Mouse (Mus musculus) embryonic fibroblast, embryonic 13.5 days (primary cell): ENCODE measurements around the gene Pdap1.

Experiments used
- CTCF ChIP-seq: IDR thresholded peaks from 2 replicates; pipeline ENCODE4 v1.5.1; 2011; ENCODE audit warnings: mild to moderate bottlenecking, control low read depth, low read length, moderate library complexity, borderline replicate concordance; ENCODE audit not compliant: insufficient read depth
- POLR2A ChIP-seq: IDR thresholded peaks from 2 replicates; pipeline ENCODE4 v1.6.1; 2011; ENCODE audit warnings: low read depth, mild to moderate bottlenecking, control low read depth, low read length, moderate library complexity

DNA sequence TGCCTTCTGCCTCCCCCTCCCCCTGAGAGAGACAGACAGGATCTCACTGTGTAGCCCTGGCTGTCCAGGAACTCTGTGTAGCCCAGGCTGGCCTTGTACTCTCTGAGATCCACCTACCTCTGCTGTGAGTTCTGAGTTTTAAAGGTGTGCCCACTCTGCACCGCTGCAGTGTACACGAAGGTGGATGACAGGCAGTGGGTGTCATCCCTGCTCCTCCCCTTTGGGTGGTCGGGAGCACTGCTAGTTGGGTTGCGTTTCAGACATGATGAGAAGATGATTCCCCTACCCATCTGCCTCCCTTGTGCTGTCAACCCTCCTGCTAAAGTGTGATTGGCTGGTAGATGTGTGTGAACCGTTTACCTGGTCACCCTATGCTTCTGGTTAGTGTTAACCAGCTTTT is 21.6 kb downstream of the Pdap1 start:
- no peak for TF ChIP-seq CTCF
- no peak for TF ChIP-seq POLR2A
